Comparison of ENCODE assay signal across 17 mouse cellular contexts in the genomic region with DNA sequence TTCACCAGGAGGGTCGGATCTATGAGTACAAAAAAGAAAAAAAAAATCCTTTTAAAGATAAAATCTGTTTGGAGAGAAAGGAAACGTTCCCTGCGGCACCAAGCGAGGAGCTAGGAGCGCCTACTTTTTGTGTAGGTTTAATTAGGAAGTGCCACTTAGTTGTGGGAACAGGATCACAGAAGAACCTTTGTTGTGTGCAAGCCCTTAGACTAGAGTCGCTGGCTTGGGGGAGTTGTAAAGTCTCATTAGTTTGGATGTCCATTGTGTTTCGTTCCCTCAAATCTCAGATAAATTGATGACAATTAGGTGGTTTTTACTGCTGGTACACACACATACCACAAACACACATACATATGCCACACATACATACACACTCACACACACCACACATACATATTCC.
"Had no signal": no experiment of that assay in that cellular context is flagged by ENCODE, and none has a peak within 500 bp of the region (broad histone marks: within the 10 kb centered on the region; RNA-seq: fewer than 3 reads in every experiment).

No protein-coding gene starts in this region.

- H3K27me3 ChIP-seq: limb, embryonic 12.5 days; limb, embryonic 15.5 days; midbrain, embryonic 12.5 days; midbrain, embryonic 15.5 days; neural tube, embryonic 13.5 days had no signal

- DNase-seq: kidney, adult 18-20 months; kidney, adult 9 months; kidney, postnatal 14 days; kidney, postnatal 4 days; left cerebral cortex, postnatal 4 days; liver, postnatal 0 days; lung, embryonic 14.5 days; thymus, adult 18-20 months; thymus, postnatal 36 days had no signal

- H3K9me3 ChIP-seq: limb, embryonic 12.5 days; limb, embryonic 15.5 days; midbrain, embryonic 12.5 days; midbrain, embryonic 15.5 days; neural tube, embryonic 13.5 days had no signal

- H3K27ac ChIP-seq: limb, embryonic 12.5 days; limb, embryonic 15.5 days; liver, embryonic 14.5 days; midbrain, embryonic 12.5 days; midbrain, embryonic 15.5 days; neural tube, embryonic 13.5 days had no signal

- H3K36me3 ChIP-seq: limb, embryonic 12.5 days; limb, embryonic 15.5 days; midbrain, embryonic 15.5 days had no signal

- ATAC-seq: liver, postnatal 0 days; lung, postnatal 0 days had no signal

- H3K9ac ChIP-seq: limb, embryonic 12.5 days; limb, embryonic 15.5 days; liver, embryonic 14.5 days; liver, postnatal 0 days; lung, embryonic 14.5 days; midbrain, embryonic 12.5 days; midbrain, embryonic 15.5 days; neural tube, embryonic 13.5 days had no signal

- H3K4me2 ChIP-seq: limb, embryonic 12.5 days; limb, embryonic 15.5 days; liver, embryonic 11.5 days; lung, embryonic 14.5 days; midbrain, embryonic 12.5 days; midbrain, embryonic 15.5 days; neural tube, embryonic 13.5 days had no signal

- H3K4me3 ChIP-seq: limb, embryonic 12.5 days; limb, embryonic 15.5 days; midbrain, embryonic 12.5 days; midbrain, embryonic 15.5 days; neural tube, embryonic 13.5 days had no signal

- H3K4me1 ChIP-seq: limb, embryonic 15.5 days; midbrain, embryonic 15.5 days had no signal
